Mouse (Mus musculus) limb, embryonic 13.5 days (tissue): ENCODE measurements around the gene Klhl42. TPM values are rescaled to one million over a fixed set of nuclear protein-coding genes. Genes with fewer than 3 reads are reported as not detected.

Experiments
- polyA plus RNA-seq: library from polyadenylated mRNA; unstranded; fragments of >200 nt; fragmentation: Nextera tagmentation; extraction: Ambion mirVana; gene quantifications from 2 replicates; pipeline ENCODE4 v1.2.1, GENCODE M21; 2015

The Klhl42 gene
- polyA plus RNA-seq, 1 experiment from 2014 or later = 8.8 TPM

Other genes with a start within 250 kb of the Klhl42 start
- gene Smco2, start 241.3 kb upstream of the Klhl42 start, polyA plus RNA-seq = not detected in 2 replicates
- gene Ppfibp1, start 202.9 kb upstream of the Klhl42 start, polyA plus RNA-seq = 61.1 and 68.5 TPM in 2 replicates
- 0.18 and 0.31 TPM in 2 replicates for gene 1700034J05Rik, start 137.0 kb upstream of the Klhl42 start, polyA plus RNA-seq
- gene Rep15, start 58.8 kb upstream of the Klhl42 start, polyA plus RNA-seq = 1.3 and 1.6 TPM in 2 replicates
- 98.6 and 99.6 TPM in 2 replicates for gene Mrps35, start 48.6 kb upstream of the Klhl42 start, polyA plus RNA-seq
- 1.8 and 2.1 TPM in 2 replicates for gene Mansc4, start 4.3 kb upstream of the Klhl42 start, polyA plus RNA-seq
- 13.6 and 16.0 TPM in 2 replicates for gene Pthlh, start 172.8 kb downstream of the Klhl42 start, polyA plus RNA-seq